Mouse (Mus musculus) inflammation-experienced regulatory T-cells (primary cell): ENCODE data around the gene Dmrtc1c2. TPM values are rescaled to one million over a fixed set of nuclear protein-coding genes. Genes with fewer than 3 reads are reported as not detected.

Source experiments
- polyA plus RNA-seq, 2 experiments: library from polyadenylated mRNA; unstranded; fragments of 100-300 nt; shearing (Covaris generic); gene quantifications; one replicate each; pipeline ENCODE4 v1.2.1; 2017

Dmrtc1c2 gene
- polyA plus RNA-seq = not detected

DNA sequence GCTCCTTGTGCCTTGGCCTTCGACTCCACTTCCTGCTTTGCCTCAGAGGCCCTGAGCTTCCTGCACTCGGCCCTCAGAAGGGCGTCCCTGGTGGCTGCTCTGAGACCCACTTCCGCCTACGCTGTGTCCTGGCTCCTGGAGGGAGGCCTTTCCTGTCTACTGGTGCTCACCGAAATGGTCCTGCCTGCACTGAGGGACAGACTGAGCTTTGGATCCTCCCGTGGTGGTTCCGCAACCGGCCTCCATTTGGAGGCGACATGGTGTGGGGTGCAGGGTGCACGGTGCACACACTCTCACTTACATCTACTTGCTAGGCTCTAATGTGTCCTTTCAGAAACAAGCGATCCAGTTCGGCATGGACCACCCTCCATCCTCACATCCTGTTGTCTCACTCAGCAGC is at the start of gene Dmrtc1c2:
Dmrtc1c2 (minus strand) TSS at position 101 of the 400 bp plus-strand sequence.

GRCm38 (mm10) chrX:102867871-102868270 is 13.5 kb upstream of the Dmrtc1c2 start, which contains the start of gene 1700031F05Rik:
Gene 1700031F05Rik, minus strand, starts transcription at chrX:102867971.

GRCm38 (mm10) chrX:102802663-102803062 is 51.8 kb downstream of the Dmrtc1c2 start, which contains the start of gene Dmrtc1c1:
Gene Dmrtc1c1, plus strand, starts transcription at chrX:102802963.

Other genes starting within 250 kb of the Dmrtc1c2 start
- gene Phka1, start 210.4 kb downstream of the Dmrtc1c2 start, polyA plus RNA-seq = under 1 TPM; 0.06 to 0.56 TPM
- not detected for gene Gm3880, start 167.6 kb downstream of the Dmrtc1c2 start, polyA plus RNA-seq
- not detected for gene Gm9112, start 147.0 kb downstream of the Dmrtc1c2 start, polyA plus RNA-seq
- not detected for gene Dmrtc1b, start 146.8 kb downstream of the Dmrtc1c2 start, polyA plus RNA-seq
- under 1 TPM in 1 of 2 experiments, not detected in 1; 0.51 TPM for gene Dmrtc1c1, start 51.7 kb downstream of the Dmrtc1c2 start, polyA plus RNA-seq
- not detected for gene 1700031F05Rik, start 13.4 kb upstream of the Dmrtc1c2 start, polyA plus RNA-seq
- gene Dmrtc1a, start 54.1 kb upstream of the Dmrtc1c2 start, polyA plus RNA-seq = not detected
- not detected for gene 1700011M02Rik, start 54.3 kb upstream of the Dmrtc1c2 start, polyA plus RNA-seq
- not detected for gene 1700018G05Rik, start 73.8 kb upstream of the Dmrtc1c2 start, polyA plus RNA-seq